Mouse (Mus musculus): ENCODE measurements at regions not wholly inside any gene's neighbourhood (a gene's known extent, or its start where the extent isn't known, plus 50 kb on each side); places are given as distances from the start of the nearest gene placed in this dataset.

- H3ac ChIP-seq (ENCODE audit: control insufficient read depth, insufficient read length, low read depth), result no peak overlapping the region
- H3K4me3 ChIP-seq (ENCODE audit: insufficient read depth, poor library complexity, severe bottlenecking), result no peak overlapping the region
- H3K79me3 ChIP-seq (ENCODE audit: low read depth), result no peaks in the 10 kb centered on the region
- TF ChIP-seq MYOG (IDR thresholded peaks at IDR 0.05; ENCODE audit: control insufficient read depth, extremely low read depth, insufficient read length) (no peak), MYOD1 (IDR thresholded peaks at IDR 0.05; ENCODE audit: control insufficient read depth, insufficient read length, low read depth) (no peak), USF1 (IDR thresholded peaks at IDR 0.05; ENCODE audit: low read depth) (no peak)
- no peaks in the 10 kb centered on the region for H3K36me3 ChIP-seq (ENCODE audit: control insufficient read depth, insufficient read depth)
- H3K27me3 ChIP-seq (ENCODE audit: control insufficient read depth, insufficient read depth, insufficient read length), result no peaks in the 10 kb centered on the region
- no peaks in the 10 kb centered on the region for H3K79me2 ChIP-seq (ENCODE audit: control insufficient read depth, insufficient read depth)
Observed at GRCm38 (mm10) chr10:111753646-111754045, 218.8 kb upstream of the Krr1 start.

DNA sequence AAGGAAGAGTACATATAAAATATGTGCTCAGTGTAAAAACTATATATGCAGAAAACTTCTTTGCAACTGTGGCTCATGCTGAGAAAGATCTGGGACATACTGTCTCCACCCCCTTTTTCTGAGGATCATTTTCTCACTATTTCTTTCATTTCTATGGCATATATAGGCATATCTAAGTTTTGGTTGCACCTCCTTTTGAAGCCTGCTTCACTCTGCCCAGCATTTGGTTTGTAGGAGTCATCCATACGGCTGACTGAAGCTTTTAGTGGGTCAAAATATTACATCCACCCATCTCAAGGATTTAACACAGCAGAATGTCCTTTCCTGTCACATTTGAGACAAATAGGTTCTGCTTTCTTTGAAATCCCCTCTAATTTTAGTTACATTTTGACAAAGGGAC is 216.5 kb upstream of the Krr1 start:
- H3K79me3 ChIP-seq (ENCODE audit: low read depth), result no peaks in the 10 kb centered on the region
- no peak overlapping the region for H3ac ChIP-seq (ENCODE audit: control insufficient read depth, insufficient read length, low read depth)
- H3K4me3 ChIP-seq (ENCODE audit: insufficient read depth, poor library complexity, severe bottlenecking), result no peak overlapping the region
- no peaks in the 10 kb centered on the region for H3K27me3 ChIP-seq (ENCODE audit: control insufficient read depth, insufficient read depth, insufficient read length)
- no peaks in the 10 kb centered on the region for H3K79me2 ChIP-seq (ENCODE audit: control insufficient read depth, insufficient read depth)
- TF ChIP-seq USF1 (IDR thresholded peaks at IDR 0.05; ENCODE audit: low read depth) (no peak), MYOD1 (IDR thresholded peaks at IDR 0.05; ENCODE audit: control insufficient read depth, insufficient read length, low read depth) (no peak), MAX (IDR thresholded peaks at IDR 0.05) (no peak)
- no peaks in the 10 kb centered on the region for H3K36me3 ChIP-seq (ENCODE audit: control insufficient read depth, insufficient read depth)

- Histone ChIP-seq H3ac (ENCODE audit: control insufficient read depth, insufficient read length, low read depth) (no peak overlapping the region), H3K27me3 (ENCODE audit: control insufficient read depth, insufficient read depth, insufficient read length) (no peaks in the 10 kb centered on the region)
- no peak for TF ChIP-seq MYOG (IDR thresholded peaks at IDR 0.05; ENCODE audit: control insufficient read depth, extremely low read depth, insufficient read length)
- no peak for TF ChIP-seq CEBPB (IDR thresholded peaks at IDR 0.05; ENCODE audit: low read depth)
- no peak for TF ChIP-seq MAX (IDR thresholded peaks at IDR 0.05)
- no peak for TF ChIP-seq CTCF (IDR thresholded peaks at IDR 0.05; ENCODE audit: control insufficient read depth, insufficient read depth, insufficient read length)
- TF ChIP-seq FOSL1 (IDR thresholded peaks at IDR 0.05; ENCODE audit: insufficient read depth, low read length, poor library complexity, severe bottlenecking), result no peak
- TF ChIP-seq MYOD1 (IDR thresholded peaks at IDR 0.05; ENCODE audit: control insufficient read depth, insufficient read length, low read depth), result no peak
- TF ChIP-seq USF1 (IDR thresholded peaks at IDR 0.05; ENCODE audit: low read depth), result no peak
Observed at GRCm38 (mm10) chr10:111756528-111756927, 215.9 kb upstream of the Krr1 start.

DNA sequence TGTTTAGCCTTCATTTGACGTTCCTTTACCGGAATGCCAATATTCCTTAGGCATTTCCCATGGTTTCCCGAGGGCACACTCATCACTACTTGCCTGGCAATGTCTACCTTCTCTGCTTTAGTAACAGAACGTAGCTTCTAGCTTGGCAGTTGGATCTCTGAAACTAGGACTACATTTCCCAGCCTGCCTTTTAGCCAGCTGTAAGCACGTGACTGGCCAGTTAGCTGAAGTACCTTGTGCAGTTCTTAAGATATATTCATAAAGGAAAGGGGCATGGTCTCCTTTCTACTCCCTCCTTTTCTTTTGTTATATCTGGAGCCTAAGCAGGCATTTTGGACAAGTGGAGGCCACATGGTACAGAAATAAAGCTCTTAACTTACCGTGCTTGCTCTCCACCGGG is 214.8 kb upstream of the Krr1 start:
- no peaks in the 10 kb centered on the region for H3K79me3 ChIP-seq (ENCODE audit: low read depth)
- no peak overlapping the region for H3K4me3 ChIP-seq (ENCODE audit: insufficient read depth, poor library complexity, severe bottlenecking)
- no peaks in the 10 kb centered on the region for H3K27me3 ChIP-seq (ENCODE audit: control insufficient read depth, insufficient read depth, insufficient read length)
- no peaks in the 10 kb centered on the region for H3K79me2 ChIP-seq (ENCODE audit: control insufficient read depth, insufficient read depth)
- H3ac ChIP-seq (ENCODE audit: control insufficient read depth, insufficient read length, low read depth), result no peak overlapping the region
- no peaks in the 10 kb centered on the region for H3K36me3 ChIP-seq (ENCODE audit: control insufficient read depth, insufficient read depth)
- TF ChIP-seq CEBPB (IDR thresholded peaks at IDR 0.05; ENCODE audit: low read depth) (no peak), MYOD1 (IDR thresholded peaks at IDR 0.05; ENCODE audit: control insufficient read depth, insufficient read length, low read depth) (no peak), MYOG (IDR thresholded peaks at IDR 0.05; ENCODE audit: control insufficient read depth, extremely low read depth, insufficient read length) (no peak), CTCF (IDR thresholded peaks at IDR 0.05; ENCODE audit: control insufficient read depth, insufficient read depth, insufficient read length) (no peak), FOSL1 (IDR thresholded peaks at IDR 0.05; ENCODE audit: insufficient read depth, low read length, poor library complexity, severe bottlenecking) (no peak), USF1 (IDR thresholded peaks at IDR 0.05; ENCODE audit: low read depth) (no peak), MAX (IDR thresholded peaks at IDR 0.05) (no peak)

More at GRCm38 (mm10) chr10:111756528-111756927, 215.9 kb upstream of the Krr1 start:
- H3K79me3 ChIP-seq (ENCODE audit: low read depth), result no peaks in the 10 kb centered on the region
- no peaks in the 10 kb centered on the region for H3K79me2 ChIP-seq (ENCODE audit: control insufficient read depth, insufficient read depth)
- no peaks in the 10 kb centered on the region for H3K36me3 ChIP-seq (ENCODE audit: control insufficient read depth, insufficient read depth)
- no peak overlapping the region for H3K4me3 ChIP-seq (ENCODE audit: insufficient read depth, poor library complexity, severe bottlenecking)

DNA sequence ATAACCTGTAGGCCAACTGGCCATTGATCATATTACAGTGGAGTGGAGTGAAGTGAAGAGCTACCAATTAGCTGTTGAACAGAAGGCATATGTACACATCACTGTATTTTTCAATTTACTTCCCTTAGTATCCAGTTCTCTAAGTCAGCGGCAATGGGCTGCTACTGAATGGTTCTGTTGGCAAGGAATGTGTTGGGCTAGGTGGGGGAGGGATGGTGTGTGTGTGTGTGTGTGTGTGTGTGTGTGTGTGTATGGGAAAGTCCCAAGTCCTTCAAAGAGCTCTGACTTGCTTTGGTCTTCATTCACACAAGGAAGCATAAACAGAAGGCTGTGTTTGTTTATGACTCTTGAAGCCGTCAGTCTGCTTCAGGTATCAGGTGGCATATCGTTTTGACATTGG is 213.0 kb upstream of the Krr1 start:
- Histone ChIP-seq H3ac (ENCODE audit: control insufficient read depth, insufficient read length, low read depth) (no peak overlapping the region), H3K27me3 (ENCODE audit: control insufficient read depth, insufficient read depth, insufficient read length) (no peaks in the 10 kb centered on the region), H3K79me3 (ENCODE audit: low read depth) (no peaks in the 10 kb centered on the region), H3K79me2 (ENCODE audit: control insufficient read depth, insufficient read depth) (no peaks in the 10 kb centered on the region), H3K36me3 (ENCODE audit: control insufficient read depth, insufficient read depth) (no peaks in the 10 kb centered on the region), H3K4me3 (ENCODE audit: insufficient read depth, poor library complexity, severe bottlenecking) (no peak overlapping the region)
- no peak for TF ChIP-seq CEBPB (IDR thresholded peaks at IDR 0.05; ENCODE audit: low read depth)
- no peak for TF ChIP-seq MAX (IDR thresholded peaks at IDR 0.05)
- no peak for TF ChIP-seq USF1 (IDR thresholded peaks at IDR 0.05; ENCODE audit: low read depth)

DNA sequence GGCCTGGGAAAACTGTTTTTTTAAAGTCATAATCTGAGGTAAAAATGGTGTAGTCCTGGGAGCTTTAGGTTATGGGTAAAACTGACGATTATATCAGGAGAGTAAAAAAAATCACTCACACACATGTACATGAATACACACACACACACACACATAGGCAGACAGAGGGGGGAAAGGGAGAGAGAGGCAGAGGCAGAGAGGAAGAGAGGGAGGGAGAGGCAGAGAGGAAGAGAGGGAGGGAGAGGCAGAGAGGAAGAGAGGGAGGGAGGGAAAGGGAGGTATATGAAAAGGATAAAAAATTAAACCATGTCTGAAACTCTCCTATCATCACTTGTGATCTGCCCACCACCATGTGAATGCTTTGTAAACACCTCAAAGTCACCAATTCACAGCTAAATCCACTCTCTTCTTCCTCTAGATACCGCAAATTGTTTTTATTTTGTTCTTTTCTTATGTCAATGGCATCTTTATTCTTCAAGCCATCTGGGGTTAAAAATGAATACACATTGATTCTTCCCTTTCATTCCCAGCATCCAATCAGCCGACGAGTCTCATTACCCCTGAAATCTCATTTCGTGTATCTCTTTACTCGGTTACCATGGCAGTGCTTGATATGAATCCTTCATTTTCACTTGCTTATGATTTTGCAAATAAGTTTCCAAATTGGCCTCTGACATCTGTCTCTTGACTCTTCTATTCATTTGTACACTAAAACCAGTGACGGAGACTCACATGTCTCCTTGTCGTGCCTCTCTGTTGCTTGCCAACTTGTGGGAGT is 209.5 kb upstream of the Krr1 start:
- Histone ChIP-seq H3ac (ENCODE audit: control insufficient read depth, insufficient read length, low read depth) (no peak overlapping the region), H3K4me3 (ENCODE audit: insufficient read depth, poor library complexity, severe bottlenecking) (no peak overlapping the region), H3K79me3 (ENCODE audit: low read depth) (no peaks in the 10 kb centered on the region), H3K27me3 (ENCODE audit: control insufficient read depth, insufficient read depth, insufficient read length) (no peaks in the 10 kb centered on the region), H3K36me3 (ENCODE audit: control insufficient read depth, insufficient read depth) (no peaks in the 10 kb centered on the region), H3K79me2 (ENCODE audit: control insufficient read depth, insufficient read depth) (no peaks in the 10 kb centered on the region)
- TF ChIP-seq FOSL1 (IDR thresholded peaks at IDR 0.05; ENCODE audit: insufficient read depth, low read length, poor library complexity, severe bottlenecking), result no peak

Data from C2C12 (cell line).